Mouse (Mus musculus) heart, embryonic 10.5 days (tissue): ENCODE measurements around the gene Mtmr2. TPM values are rescaled to one million over a fixed set of nuclear protein-coding genes. Genes with fewer than 3 reads are reported as not detected.
"Not testable (repeated sequence)": the region's sequence is repeated elsewhere in the genome, so short reads cannot be mapped to it uniquely, and the experiment has no call there.

Source experiments
- DNase-seq: peaks from one replicate; pipeline ENCODE4 v3.0.0-alpha.2; 2017; ENCODE audit warnings: low spot score
- H3K27ac ChIP-seq: fragments of 300-500 bp; sonication (generic); 2 replicates; pipeline ENCODE4 v1.5.1; 2016; ENCODE audit warnings: mild to moderate bottlenecking
- H3K27me3 ChIP-seq: fragments of 300-500 bp; sonication (generic); 2 replicates; pipeline ENCODE4 v1.6.1; 2016; ENCODE audit warnings: mild to moderate bottlenecking; ENCODE audit not compliant: poor library complexity, insufficient read depth, severe bottlenecking
- H3K36me3 ChIP-seq: fragments of 300-500 bp; sonication (generic); 2 replicates; pipeline ENCODE4 v1.6.1; 2016; ENCODE audit warnings: mild to moderate bottlenecking, moderate library complexity
- H3K4me1 ChIP-seq: fragments of 300-500 bp; sonication (generic); 2 replicates; pipeline ENCODE4 v1.6.1; 2016; ENCODE audit warnings: mild to moderate bottlenecking
- H3K4me3 ChIP-seq: fragments of 300-500 bp; sonication (generic); 2 replicates; pipeline ENCODE4 v1.5.1; 2016; ENCODE audit warnings: mild to moderate bottlenecking, moderate library complexity
- H3K9me3 ChIP-seq: fragments of 300-500 bp; sonication (generic); 2 replicates; pipeline ENCODE4 v1.6.1; 2016; ENCODE audit warnings: mild to moderate bottlenecking, moderate library complexity
- WGBS: fragments of 180-500 bp; shearing (Covaris S2); methylation state at CpG from one replicate; pipeline ENCODE4 v1.1.7; 2016; 5-methylcytosine and 5-hydroxymethylcytosine counted together
- polyA plus RNA-seq: library from polyadenylated mRNA; unstranded; fragments of >200 nt; fragmentation: Nextera tagmentation; extraction: Ambion mirVana; gene quantifications from 2 replicates; pipeline ENCODE4 v1.2.1, GENCODE M21; 2016

Mtmr2 gene
- polyA plus RNA-seq, 1 experiment from 2014 or later, result 62.1 TPM

GRCm38 (mm10) chr9:13752543-13752942 is 4.3 kb downstream of the Mtmr2 start:
- H3K36me3 ChIP-seq, result no peaks in the 10 kb centered on the region
- no peak overlapping the region for H3K4me3 ChIP-seq
- peaks cover 11% of the 10 kb centered on the region; the same call in 1 of the 2 replicates for H3K4me1 ChIP-seq
- no peaks in the 10 kb centered on the region for H3K27me3 ChIP-seq
- no peaks in the 10 kb centered on the region for H3K9me3 ChIP-seq
- no peak overlapping the region for H3K27ac ChIP-seq
- WGBS, result 80% methylated on average over 4 of the region's 4 CpGs
- DNase-seq, result no peak

GRCm38 (mm10) chr9:13760430-13760829 is 12.2 kb downstream of the Mtmr2 start:
- Histone ChIP-seq H3K4me3 (no peak overlapping the region), H3K36me3 (peaks cover 9% of the 10 kb centered on the region; the same call in 1 of the 2 replicates), H3K27ac (no peak overlapping the region), H3K9me3 (no peaks in the 10 kb centered on the region), H3K27me3 (no peaks in the 10 kb centered on the region), H3K4me1 (no peaks in the 10 kb centered on the region)
- DNase-seq, result no peak
- WGBS, result 92% methylated on average over 3 of the region's 3 CpGs

GRCm38 (mm10) chr9:13765624-13766023 is 17.4 kb downstream of the Mtmr2 start:
- Histone ChIP-seq H3K4me3 (no peak overlapping the region), H3K27ac (no peak overlapping the region), H3K4me1 (no peaks in the 10 kb centered on the region), H3K9me3 (no peaks in the 10 kb centered on the region), H3K27me3 (no peaks in the 10 kb centered on the region), H3K36me3 (no peaks in the 10 kb centered on the region)
- 83% methylated on average over 2 of the region's 2 CpGs for WGBS
- DNase-seq, result no peak

DNA sequence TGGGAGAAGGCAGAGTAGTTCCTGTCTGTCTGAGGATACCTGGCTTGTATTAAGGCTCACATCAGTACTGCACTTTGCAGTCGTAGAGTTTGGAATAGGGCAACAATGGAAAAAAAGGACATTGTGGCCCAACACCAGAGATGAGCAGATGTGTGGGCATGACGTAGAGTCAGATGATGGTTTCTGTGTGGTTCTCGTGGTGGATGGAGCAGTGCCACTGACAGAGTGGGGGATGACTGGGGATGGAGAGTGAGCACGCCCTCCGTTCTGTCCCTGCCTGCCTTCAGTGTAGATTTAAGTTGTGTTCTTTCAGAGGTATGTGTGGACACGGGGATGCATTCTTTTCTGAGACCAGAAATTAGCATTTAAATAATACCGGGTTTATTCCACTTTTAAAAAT is 18.4 kb downstream of the Mtmr2 start:
- WGBS, result 89% methylated on average over 7 of the region's 7 CpGs

GRCm38 (mm10) chr9:13774732-13775131 is 26.5 kb downstream of the Mtmr2 start:
- no peak for DNase-seq
- Histone ChIP-seq H3K36me3 (no peaks in the 10 kb centered on the region), H3K4me1 (peaks cover 18% of the 10 kb centered on the region), H3K4me3 (no peak overlapping the region), H3K27ac (no peak overlapping the region), H3K9me3 (no peaks in the 10 kb centered on the region), H3K27me3 (no peaks in the 10 kb centered on the region)
- WGBS, result 83% methylated on average over 1 of the region's 1 CpGs

More for the DNA sequence above, 18.4 kb downstream of the Mtmr2 start:
- Histone ChIP-seq H3K9me3 (no peaks in the 10 kb centered on the region), H3K27me3 (no peaks in the 10 kb centered on the region), H3K4me3 (no peak overlapping the region), H3K4me1 (no peaks in the 10 kb centered on the region), H3K27ac (no peak overlapping the region), H3K36me3 (no peaks in the 10 kb centered on the region)
- DNase-seq, result no peak

- Histone ChIP-seq H3K27ac (no peak overlapping the region), H3K27me3 (no peaks in the 10 kb centered on the region), H3K36me3 (peaks cover 34% of the 10 kb centered on the region), H3K4me3 (no peak overlapping the region), H3K9me3 (no peaks in the 10 kb centered on the region), H3K4me1 (peaks cover 4% of the 10 kb centered on the region)
- DNase-seq, result no peak
- 88% methylated on average over 1 of the region's 1 CpGs for WGBS
These were observed 33.8 kb downstream of the Mtmr2 start for GRCm38 (mm10) chr9:13781985-13782384.

- not testable (repeated sequence) for H3K4me3 ChIP-seq, H3K4me1 ChIP-seq, DNase-seq, H3K27ac ChIP-seq, H3K27me3 ChIP-seq, H3K9me3 ChIP-seq
- 92% methylated on average over 8 of the region's 8 CpGs for WGBS
- H3K36me3 ChIP-seq, result peaks cover 58% of the 10 kb centered on the region
These were observed 42.7 kb downstream of the Mtmr2 start for GRCm38 (mm10) chr9:13790864-13791263.

- Histone ChIP-seq H3K36me3 (peaks cover 53% of the 10 kb centered on the region), H3K27ac (no peak overlapping the region), H3K27me3 (no peaks in the 10 kb centered on the region), H3K4me1 (no peaks in the 10 kb centered on the region), H3K9me3 (no peaks in the 10 kb centered on the region), H3K4me3 (no peak overlapping the region)
- WGBS, result 68% methylated on average over 1 of the region's 1 CpGs
- DNase-seq, result no peak
These were observed 46.1 kb downstream of the Mtmr2 start for GRCm38 (mm10) chr9:13794302-13794701.

GRCm38 (mm10) chr9:13794756-13795155 is 46.5 kb downstream of the Mtmr2 start:
- no peaks in the 10 kb centered on the region for H3K27me3 ChIP-seq
- peaks cover 54% of the 10 kb centered on the region for H3K36me3 ChIP-seq
- no peaks in the 10 kb centered on the region for H3K9me3 ChIP-seq
- H3K27ac ChIP-seq, result no peak overlapping the region
- 78% methylated on average over 2 of the region's 2 CpGs for WGBS
- DNase-seq, result no peak
- H3K4me1 ChIP-seq, result no peaks in the 10 kb centered on the region
- H3K4me3 ChIP-seq, result no peak overlapping the region

GRCm38 (mm10) chr9:13804480-13804879 is 56.3 kb downstream of the Mtmr2 start:
- Histone ChIP-seq H3K9me3 (no peaks in the 10 kb centered on the region), H3K4me1 (no peaks in the 10 kb centered on the region), H3K4me3 (no peak overlapping the region), H3K36me3 (peaks cover 76% of the 10 kb centered on the region), H3K27ac (no peak overlapping the region), H3K27me3 (no peaks in the 10 kb centered on the region)
- WGBS, result 78% methylated on average over 1 of the region's 1 CpGs
- no peak for DNase-seq

DNA sequence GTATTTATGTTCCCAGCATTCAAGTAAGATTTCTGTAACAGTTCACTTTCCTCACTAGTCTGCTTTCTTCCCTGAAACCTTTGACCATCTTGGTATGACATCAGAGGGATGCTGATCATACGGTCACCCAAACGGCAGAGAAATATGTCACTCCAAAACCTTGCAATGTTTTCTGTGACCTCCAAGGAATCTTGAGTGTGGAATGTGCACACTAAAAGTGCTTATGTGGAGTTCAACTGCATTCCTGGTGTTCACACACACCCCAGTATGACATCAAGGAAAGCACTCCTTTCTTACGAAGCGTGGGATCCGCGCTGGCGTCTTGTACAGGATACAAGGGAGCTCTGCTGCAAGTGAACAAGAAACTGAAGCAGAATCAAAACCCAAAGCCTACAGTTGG is 58.6 kb downstream of the Mtmr2 start:
- WGBS, result 91% methylated on average over 7 of the region's 7 CpGs
- Histone ChIP-seq H3K9me3 (no peaks in the 10 kb centered on the region), H3K4me3 (no peak overlapping the region), H3K27ac (no peak overlapping the region), H3K4me1 (no peaks in the 10 kb centered on the region), H3K36me3 (peaks cover 82% of the 10 kb centered on the region), H3K27me3 (no peaks in the 10 kb centered on the region)
- no peak for DNase-seq

GRCm38 (mm10) chr9:13807657-13808056 is 59.4 kb downstream of the Mtmr2 start:
- Histone ChIP-seq H3K27me3 (no peaks in the 10 kb centered on the region), H3K9me3 (no peaks in the 10 kb centered on the region), H3K4me3 (no peak overlapping the region), H3K36me3 (peaks cover 84% of the 10 kb centered on the region), H3K4me1 (no peaks in the 10 kb centered on the region), H3K27ac (no peak overlapping the region)
- WGBS, result 91% methylated on average over 5 of the region's 5 CpGs
- DNase-seq, result no peak

- DNase-seq, result no peak
- Histone ChIP-seq H3K27ac (no peak overlapping the region), H3K27me3 (no peaks in the 10 kb centered on the region), H3K36me3 (peaks cover 90% of the 10 kb centered on the region), H3K9me3 (no peaks in the 10 kb centered on the region), H3K4me3 (no peak overlapping the region), H3K4me1 (no peaks in the 10 kb centered on the region)
These were observed 61.7 kb downstream of the Mtmr2 start for GRCm38 (mm10) chr9:13809937-13810336.

- no peaks in the 10 kb centered on the region for H3K9me3 ChIP-seq
- no peak overlapping the region for H3K27ac ChIP-seq
- no peak for DNase-seq
- H3K27me3 ChIP-seq, result no peaks in the 10 kb centered on the region
- WGBS, result 92% methylated on average over 9 of the region's 9 CpGs
- H3K4me1 ChIP-seq, result 0 out of 2 replicates have a peak, but pooled peaks cover 5% of the 10 kb centered on the region
- H3K4me3 ChIP-seq, result no peak overlapping the region
- H3K36me3 ChIP-seq, result peaks cover 84% of the 10 kb centered on the region
These were observed 70.2 kb downstream of the Mtmr2 start for GRCm38 (mm10) chr9:13818369-13818768.
